Mouse (Mus musculus): ENCODE results near the gene Ankrd23. TPM values are rescaled to one million over a fixed set of nuclear protein-coding genes. Genes with fewer than 3 reads are reported as not detected.

Gene Ankrd23
- total and polyA plus RNA-seq, 3 experiments = 2.8 to 6.1 (median 3.7) TPM

- peaks cover 8 to 23% of the 10 kb centered on the region in 2 experiments for H3K4me1 ChIP-seq (ENCODE audit: control insufficient read depth in 1 of 2, insufficient read depth in 2 of 2)
- H3K36me3 ChIP-seq (replicated peaks in 1 of 2; ENCODE audit: control insufficient read depth in 1 of 2, insufficient read depth in 1 of 2, low read length in 1 of 2) = peaks cover 26 to 43% of the 10 kb centered on the region in 2 experiments
- TF ChIP-seq ZC3H11A (IDR thresholded peaks at IDR 0.05; ENCODE audit: low read depth, low read length) (no peak), MXI1 (IDR thresholded peaks at IDR 0.05; ENCODE audit: low read depth, low read length) (no peak)
- H3K4me2 ChIP-seq (ENCODE audit: insufficient read depth, low read depth, poor library complexity, severe bottlenecking) = no peak overlapping the region
- H3K27me3 ChIP-seq (replicated peaks) = peaks cover 8% of the 10 kb centered on the region
- dilution Hi-C loops (cut with MboI; ENCODE audit: extremely low pct_ligation_motif_present, extremely low pct_unique_long_range_greater_than_20kb, low sequenced_read_pairs) (no loop called here), in situ Hi-C loops (cut with MboI; ENCODE audit: low pct_ligation_motif_present, low pct_unique_long_range_greater_than_20kb, low sequenced_read_pairs) (no loop called here)
- H3K79me2 ChIP-seq (replicated peaks; ENCODE audit: control insufficient read depth, extremely low read depth, insufficient read depth, poor library complexity, severe bottlenecking) = no peaks in the 10 kb centered on the region
- no peak overlapping the region for H3K27ac ChIP-seq (ENCODE audit: insufficient read depth, low read depth)
- no peak overlapping the region for H3K9ac ChIP-seq (ENCODE audit: insufficient read depth, low read depth)
- no peak overlapping the region for H3K4me3 ChIP-seq (replicated peaks in 1 of 3; ENCODE audit: low read depth in 2 of 3, low read length in 2 of 3, poor library complexity in 1 of 3)
- no peak for DNase-seq (ENCODE audit: extremely low read depth)
- H3K9me3 ChIP-seq (replicated peaks; ENCODE audit: low read length) = no peaks in the 10 kb centered on the region
Measured at GRCm38 (mm10) chr1:36552506-36552905, 15.8 kb upstream of the Ankrd23 start.

- dilution Hi-C loops (cut with MboI; ENCODE audit: extremely low pct_ligation_motif_present, extremely low pct_unique_long_range_greater_than_20kb, low sequenced_read_pairs) (no loop called here), in situ Hi-C loops (cut with MboI; ENCODE audit: low pct_ligation_motif_present, low pct_unique_long_range_greater_than_20kb, low sequenced_read_pairs) (no loop called here)
- Histone ChIP-seq H3K36me3 (replicated peaks in 1 of 2; ENCODE audit: control insufficient read depth in 1 of 2, insufficient read depth in 1 of 2, low read length in 1 of 2) (peaks cover 26 to 43% of the 10 kb centered on the region in 2 experiments), H3K4me2 (ENCODE audit: insufficient read depth, low read depth, poor library complexity, severe bottlenecking) (no peak overlapping the region), H3K27me3 (replicated peaks) (peaks cover 2% of the 10 kb centered on the region), H3K9me3 (replicated peaks; ENCODE audit: low read length) (no peaks in the 10 kb centered on the region), H3K4me3 (replicated peaks in 1 of 3; ENCODE audit: low read depth in 2 of 3, low read length in 2 of 3, poor library complexity in 1 of 3) (no peak overlapping the region), H3K4me1 (ENCODE audit: control insufficient read depth in 1 of 2, insufficient read depth in 2 of 2) (peaks cover 10 to 21% of the 10 kb centered on the region in 2 experiments), H3K27ac (ENCODE audit: insufficient read depth, low read depth) (no peak overlapping the region), H3K9ac (ENCODE audit: insufficient read depth, low read depth) (no peak overlapping the region), H3K79me2 (replicated peaks; ENCODE audit: control insufficient read depth, extremely low read depth, insufficient read depth, poor library complexity, severe bottlenecking) (no peaks in the 10 kb centered on the region)
- no peak for TF ChIP-seq NRF1 (IDR thresholded peaks at IDR 0.05; ENCODE audit: low read depth, low read length)
- 0 out of 2 replicates have a peak, but pooled peaks have one; percentile 16 for TF ChIP-seq SMC3 (IDR thresholded peaks at IDR 0.05; ENCODE audit: low read depth, low read length)
- TF ChIP-seq JUN (IDR thresholded peaks at IDR 0.05; ENCODE audit: insufficient read depth, low read depth, low read length) = no peak
- peak; percentile 1 for TF ChIP-seq RAD21 (IDR thresholded peaks at IDR 0.05; ENCODE audit: low read depth, low read length)
- peak in 1 of 2 experiments; percentile 26; a peak in 2 of 4 replicates for TF ChIP-seq CTCF (conservative IDR thresholded peaks at IDR 0.05 in 1 of 2, IDR thresholded peaks at IDR 0.05 in 1 of 2; ENCODE audit: low read depth in 2 of 2, low read length in 2 of 2)
- no peak for DNase-seq (ENCODE audit: extremely low read depth)
Measured at GRCm38 (mm10) chr1:36551904-36552303, 15.2 kb upstream of the Ankrd23 start.

- no peak overlapping the region for H3K4me3 ChIP-seq (replicated peaks in 1 of 3; ENCODE audit: low read depth in 2 of 3, low read length in 2 of 3, poor library complexity in 1 of 3)
- in situ Hi-C loops (cut with MboI; ENCODE audit: low pct_ligation_motif_present, low pct_unique_long_range_greater_than_20kb, low sequenced_read_pairs) (no loop called here), dilution Hi-C loops (cut with MboI; ENCODE audit: extremely low pct_ligation_motif_present, extremely low pct_unique_long_range_greater_than_20kb, low sequenced_read_pairs) (no loop called here)
- TF ChIP-seq PAX5 (IDR thresholded peaks at IDR 0.05; ENCODE audit: low read length) = no peak
- no peak for TF ChIP-seq USF2 (conservative IDR thresholded peaks at IDR 0.05; ENCODE audit: low read depth, low read length)
- no peak for TF ChIP-seq RCOR1 (conservative IDR thresholded peaks at IDR 0.05; ENCODE audit: low read depth, low read length)
- TF ChIP-seq MAZ (IDR thresholded peaks at IDR 0.05; ENCODE audit: low read depth, low read length) = no peak
- TF ChIP-seq CHD1 (IDR thresholded peaks at IDR 0.05; ENCODE audit: low read depth, low read length) = no peak
- TF ChIP-seq ZC3H11A (IDR thresholded peaks at IDR 0.05; ENCODE audit: low read depth, low read length) = no peak
- TF ChIP-seq CTCF (conservative IDR thresholded peaks at IDR 0.05 in 1 of 2, IDR thresholded peaks at IDR 0.05 in 1 of 2; ENCODE audit: low read depth in 2 of 2, low read length in 2 of 2) = no peak
- no peak for TF ChIP-seq CHD2 (IDR thresholded peaks at IDR 0.05; ENCODE audit: low read length)
- no peak for TF ChIP-seq MEF2A (IDR thresholded peaks at IDR 0.05; ENCODE audit: borderline replicate concordance, low read depth, low read length)
- TF ChIP-seq SMC3 (IDR thresholded peaks at IDR 0.05; ENCODE audit: low read depth, low read length) = no peak
- no peak for TF ChIP-seq TCF12 (IDR thresholded peaks at IDR 0.05; ENCODE audit: low read depth, low read length)
- no peak for TF ChIP-seq MXI1 (IDR thresholded peaks at IDR 0.05; ENCODE audit: low read depth, low read length)
- no peak for TF ChIP-seq SIN3A (IDR thresholded peaks at IDR 0.05; ENCODE audit: low read length)
- no peak for TF ChIP-seq KAT2A (IDR thresholded peaks at IDR 0.05; ENCODE audit: insufficient replicate concordance, low read length)
- no peak for TF ChIP-seq TBP (conservative IDR thresholded peaks at IDR 0.05; ENCODE audit: low read depth, low read length)
- peaks cover 26 to 43% of the 10 kb centered on the region in 2 experiments for H3K36me3 ChIP-seq (replicated peaks in 1 of 2; ENCODE audit: control insufficient read depth in 1 of 2, insufficient read depth in 1 of 2, low read length in 1 of 2)
- H3K27me3 ChIP-seq (replicated peaks) = no peaks in the 10 kb centered on the region
- H3K79me2 ChIP-seq (replicated peaks; ENCODE audit: control insufficient read depth, extremely low read depth, insufficient read depth, poor library complexity, severe bottlenecking) = no peaks in the 10 kb centered on the region
- H3K4me1 ChIP-seq (ENCODE audit: control insufficient read depth in 1 of 2, insufficient read depth in 2 of 2) = peaks cover 5 to 13% of the 10 kb centered on the region in 2 experiments
- H3K9me3 ChIP-seq (replicated peaks; ENCODE audit: low read length) = no peaks in the 10 kb centered on the region
- H3K4me2 ChIP-seq (ENCODE audit: insufficient read depth, low read depth, poor library complexity, severe bottlenecking) = no peak overlapping the region
- DNase-seq (ENCODE audit: extremely low read depth) = no peak
- H3K9ac ChIP-seq (ENCODE audit: insufficient read depth, low read depth) = no peak overlapping the region
- no peak overlapping the region for H3K27ac ChIP-seq (ENCODE audit: insufficient read depth, low read depth)
Measured at GRCm38 (mm10) chr1:36550075-36550863, 13.6 kb upstream of the Ankrd23 start.

Data from CH12.LX (cell line).